Mouse (Mus musculus) gastrocnemius, postnatal 36 days (tissue): Measurements from ENCODE around the gene Ptk6. TPM values are rescaled to one million over a fixed set of nuclear protein-coding genes. Genes with fewer than 3 reads are reported as not detected.
A peak's percentile ranks its signal among the peaks of the same experiment; 100 is the strongest.

Source experiments
- DNase-seq, 2 experiments: peaks; one replicate each; pipeline ENCODE4 v3.0.0; 2022
- intact Hi-C: fragments of 180-260 bp; cut with DNase I; formaldehyde crosslinking; loops from one replicate; pipeline ENCODE4 v1.15.1; 2025
- total RNA-seq, 2 experiments: library from RNA; stranded (reverse); gene quantifications; 2 replicates each; pipeline ENCODE4 v1.2.3; 2021

Gene Ptk6
- total RNA-seq, 2 experiments from 2014 or later: not detected

DNA sequence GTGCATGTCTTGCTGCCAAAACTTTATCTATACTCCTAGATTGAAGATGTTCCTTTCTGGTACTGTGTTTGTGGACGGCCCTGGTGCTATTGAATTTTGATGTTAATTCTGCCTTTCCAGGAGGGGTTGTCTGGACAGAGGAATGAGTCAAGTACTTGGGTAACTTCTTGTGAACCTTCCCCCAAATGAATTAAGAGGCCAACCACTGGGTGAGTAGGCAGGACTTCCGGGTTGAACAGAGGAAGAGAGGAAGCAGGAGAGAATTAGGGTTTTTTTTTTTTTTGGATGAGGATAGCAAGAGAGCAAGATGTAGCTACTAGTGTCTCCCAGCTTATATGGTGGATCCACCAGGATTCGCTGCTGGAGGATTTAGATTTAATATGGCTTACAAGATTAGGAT is 24.6 kb downstream of the Ptk6 start:
- no peak for DNase-seq
- intact Hi-C loops: no loop called here

DNA sequence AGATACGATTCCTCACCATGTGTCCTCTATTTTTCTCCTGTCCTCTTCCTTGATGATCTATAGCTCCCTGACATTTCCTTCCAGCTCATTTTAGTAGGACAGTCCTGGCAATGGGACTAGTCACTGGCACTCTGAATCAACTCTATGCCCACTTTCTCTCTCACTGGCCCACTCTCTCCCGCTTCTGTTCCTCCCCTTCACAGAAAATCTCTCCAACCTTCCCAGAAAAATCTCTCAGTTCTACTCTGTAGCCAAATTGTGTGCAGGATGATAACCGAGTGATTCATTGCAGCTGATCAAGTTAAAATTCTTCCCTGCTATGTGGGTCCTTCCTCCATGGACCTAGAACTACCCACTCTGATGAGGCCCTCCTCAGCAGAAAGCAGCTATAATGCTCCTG is 27.9 kb downstream of the Ptk6 start:
- DNase-seq: no peak
- intact Hi-C loops: no loop called here

DNA sequence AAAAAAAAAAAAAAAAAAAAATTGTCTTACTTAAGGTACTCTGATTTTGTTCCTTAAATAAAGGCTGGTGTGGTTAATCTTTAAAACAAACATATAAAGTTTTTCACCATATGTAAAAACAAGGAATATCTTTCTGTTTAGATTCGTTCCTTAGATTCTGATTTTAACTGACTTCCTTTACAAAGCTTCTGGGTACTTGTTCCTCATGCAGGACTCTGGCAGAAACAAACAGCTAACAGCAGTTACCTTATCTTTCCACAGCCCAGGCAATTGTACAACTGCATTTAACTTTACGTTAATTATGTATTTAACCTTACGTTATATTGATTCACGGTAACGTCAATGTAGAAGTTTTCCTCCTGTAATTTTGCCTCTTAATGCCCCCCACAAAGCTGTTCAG is 36.1 kb downstream of the Ptk6 start:
- DNase-seq: no peak
- intact Hi-C loops: no loop called here

DNA sequence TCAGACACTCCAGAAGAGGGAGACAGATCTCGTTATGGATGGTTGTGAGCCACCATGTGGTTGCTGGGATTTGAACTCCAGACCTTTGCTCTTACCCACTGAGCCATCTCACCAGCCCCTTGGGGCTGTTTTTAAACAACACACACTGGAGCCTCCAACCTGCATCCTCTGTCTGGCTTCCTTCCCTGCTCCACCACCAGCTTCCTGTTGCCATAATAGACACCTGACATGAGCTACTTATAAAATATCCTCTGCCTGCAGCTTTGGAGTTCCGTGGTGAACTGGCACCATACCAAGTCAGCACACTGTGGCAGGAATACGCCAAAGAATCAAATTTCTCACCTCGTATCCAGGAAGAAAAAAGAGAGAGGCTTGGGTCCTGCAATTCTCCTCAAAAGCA is 41.8 kb downstream of the Ptk6 start:
- no peak for DNase-seq
- intact Hi-C loops: no loop called here

GRCm38 (mm10) chr2:181159771-181160170 is 42.8 kb downstream of the Ptk6 start:
- DNase-seq: no peak
- intact Hi-C loops: no loop called here

GRCm38 (mm10) chr2:181159091-181159514 is 43.5 kb downstream of the Ptk6 start:
- intact Hi-C loops: no loop called here
- peak in 1 of 2 experiments; percentile 55 for DNase-seq

DNA sequence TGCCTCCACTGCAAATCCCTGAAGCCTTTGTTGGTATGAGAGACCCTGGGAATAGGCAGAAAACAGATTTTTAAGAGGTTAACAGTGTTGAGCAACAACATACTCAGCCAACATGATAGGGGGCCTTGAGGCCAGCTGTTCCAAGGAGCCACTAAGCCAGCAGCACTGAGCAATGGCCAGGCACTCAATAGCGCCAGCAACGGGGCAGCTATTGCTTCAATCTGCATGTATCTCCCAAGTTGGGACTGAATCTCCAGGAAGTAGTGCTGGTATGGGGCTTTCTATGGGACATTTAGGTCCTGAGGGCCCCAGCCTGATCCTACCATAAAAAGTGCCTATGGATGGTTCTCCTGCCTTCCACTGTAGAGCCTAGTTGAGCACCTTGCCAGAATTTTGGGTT is 44.1 kb downstream of the Ptk6 start:
- intact Hi-C loops: no loop called here
- DNase-seq: no peak

GRCm38 (mm10) chr2:181157716-181158302 is 44.8 kb downstream of the Ptk6 start:
- intact Hi-C loops: no loop called here
- DNase-seq: no peak

- no peak for DNase-seq
- intact Hi-C loops: no loop called here
Observed at GRCm38 (mm10) chr2:181157180-181157579, 45.4 kb downstream of the Ptk6 start.

GRCm38 (mm10) chr2:181156248-181157121 is 46.1 kb downstream of the Ptk6 start, which contains the start of gene Eef1a2:
Gene Eef1a2 (minus strand): TSS chr2:181157014.
- peak in 1 of 2 experiments; percentile 31 for DNase-seq
- intact Hi-C loops: no loop called here

DNA sequence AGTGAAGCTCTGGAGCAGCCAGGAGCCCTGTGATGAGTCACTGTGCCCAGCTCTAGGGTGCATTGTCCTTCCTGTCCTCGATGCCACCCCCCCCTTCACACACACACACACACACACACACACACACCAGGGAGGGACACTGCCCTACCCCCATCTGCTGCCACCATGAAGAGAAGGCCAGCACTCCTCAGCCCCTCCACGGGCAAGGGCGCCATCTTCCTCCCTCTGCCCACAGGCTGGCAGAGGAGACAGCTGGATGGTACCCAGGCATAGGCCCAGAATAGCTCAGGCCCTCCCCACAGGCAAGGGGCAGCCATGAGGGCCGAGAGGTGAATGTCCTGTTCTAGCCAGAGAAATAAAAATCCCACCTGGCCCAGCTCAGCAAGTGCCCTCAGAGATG is 46.8 kb downstream of the Ptk6 start:
- intact Hi-C loops: no loop called here
- peak in 1 of 2 experiments; percentile 44 for DNase-seq

DNA sequence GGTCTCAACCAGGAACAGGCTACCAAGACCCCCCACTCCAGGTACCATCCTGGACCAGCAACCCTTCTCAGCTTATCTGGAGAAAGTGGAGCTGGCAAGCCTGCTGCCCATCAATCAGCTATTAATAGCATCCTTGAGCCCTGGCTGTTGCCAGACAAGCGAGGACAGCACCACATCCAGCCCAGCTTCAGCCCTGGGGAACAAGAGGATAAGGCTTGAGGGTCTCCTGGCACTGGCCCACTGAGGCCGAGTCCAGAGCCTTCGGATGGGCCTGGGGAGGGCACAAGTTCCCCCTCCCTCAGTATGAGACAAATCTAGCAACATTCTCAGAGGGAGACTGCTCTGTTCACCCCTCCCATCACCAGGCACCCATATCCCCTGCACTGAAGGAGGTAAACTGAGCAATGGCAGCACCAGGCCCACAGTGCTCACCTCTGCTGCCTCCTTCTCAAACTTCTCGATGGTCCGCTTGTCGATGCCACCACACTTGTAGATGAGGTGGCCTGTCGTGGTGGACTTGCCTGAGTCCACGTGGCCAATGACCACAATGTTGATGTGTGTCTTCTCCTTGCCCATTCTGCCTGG is 47.7 kb downstream of the Ptk6 start:
- peak in 1 of 2 experiments; percentile 29 for DNase-seq
- intact Hi-C loops: no loop called here

DNA sequence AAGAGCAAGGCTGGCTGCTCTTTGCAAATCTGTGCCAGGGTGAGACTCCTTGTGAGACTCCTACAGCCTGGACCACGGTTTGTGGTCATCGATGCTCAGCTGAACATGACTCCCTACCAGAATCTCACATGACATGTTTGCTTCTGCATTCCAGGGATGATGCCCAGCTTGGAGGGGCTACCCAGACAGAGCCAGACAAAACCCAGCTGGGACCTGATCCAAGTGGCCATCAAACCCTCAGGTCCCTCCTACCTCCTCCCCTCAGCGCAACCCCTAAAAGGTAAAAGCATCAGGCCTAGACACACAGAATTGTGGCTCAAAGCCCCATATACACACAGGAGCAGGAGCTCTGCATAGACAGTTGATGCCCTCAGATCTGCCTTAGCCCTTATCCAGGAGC is 48.2 kb downstream of the Ptk6 start:
- DNase-seq: no peak
- intact Hi-C loops: no loop called here

GRCm38 (mm10) chr2:181153837-181154236 is 48.8 kb downstream of the Ptk6 start:
- no peak for DNase-seq
- intact Hi-C loops: no loop called here

DNA sequence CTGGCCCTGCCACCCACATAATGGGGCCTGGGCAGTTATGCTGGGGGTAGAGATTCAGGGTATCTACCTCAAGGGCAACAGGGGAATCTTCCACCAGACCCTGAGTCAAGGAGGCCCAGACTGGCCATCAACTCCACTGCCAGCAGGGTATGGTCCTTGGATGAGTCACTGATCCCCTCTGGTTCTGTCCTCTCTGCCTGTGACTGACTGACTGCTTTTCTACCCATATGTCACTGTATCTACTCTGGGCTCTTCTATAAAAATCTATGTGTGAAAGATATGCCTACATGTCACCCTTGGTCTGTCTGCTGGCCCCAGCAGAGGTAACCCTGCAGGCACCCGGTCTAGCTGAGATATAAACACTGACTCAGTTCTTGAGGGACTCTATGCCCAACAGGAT is 49.5 kb downstream of the Ptk6 start:
- DNase-seq: no peak

DNA sequence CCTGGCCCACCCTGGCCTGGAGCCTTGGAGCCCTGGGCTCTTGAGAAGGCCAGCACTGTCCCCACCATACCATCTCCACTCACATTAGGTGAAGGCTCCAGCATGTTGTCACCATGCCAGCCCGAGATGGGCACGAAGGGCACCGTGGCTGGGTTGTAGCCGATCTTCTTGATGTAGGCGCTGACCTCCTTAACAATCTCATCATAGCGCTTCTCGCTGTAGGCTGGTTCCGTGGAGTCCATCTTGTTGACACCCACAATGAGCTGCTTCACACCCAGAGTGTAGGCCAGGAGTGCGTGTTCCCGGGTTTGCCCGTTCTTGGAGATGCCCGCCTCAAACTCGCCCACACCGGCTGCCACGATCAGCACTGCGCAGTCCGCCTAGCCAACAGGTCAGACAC is 49.9 kb downstream of the Ptk6 start:
- DNase-seq: no peak
- intact Hi-C loops: no loop called here

More for the DNA sequence above, 49.5 kb downstream of the Ptk6 start:
- intact Hi-C loops: no loop called here

- intact Hi-C loops: no loop called here
- no peak for DNase-seq
Observed at GRCm38 (mm10) chr2:181150281-181150680, 52.3 kb downstream of the Ptk6 start.

DNA sequence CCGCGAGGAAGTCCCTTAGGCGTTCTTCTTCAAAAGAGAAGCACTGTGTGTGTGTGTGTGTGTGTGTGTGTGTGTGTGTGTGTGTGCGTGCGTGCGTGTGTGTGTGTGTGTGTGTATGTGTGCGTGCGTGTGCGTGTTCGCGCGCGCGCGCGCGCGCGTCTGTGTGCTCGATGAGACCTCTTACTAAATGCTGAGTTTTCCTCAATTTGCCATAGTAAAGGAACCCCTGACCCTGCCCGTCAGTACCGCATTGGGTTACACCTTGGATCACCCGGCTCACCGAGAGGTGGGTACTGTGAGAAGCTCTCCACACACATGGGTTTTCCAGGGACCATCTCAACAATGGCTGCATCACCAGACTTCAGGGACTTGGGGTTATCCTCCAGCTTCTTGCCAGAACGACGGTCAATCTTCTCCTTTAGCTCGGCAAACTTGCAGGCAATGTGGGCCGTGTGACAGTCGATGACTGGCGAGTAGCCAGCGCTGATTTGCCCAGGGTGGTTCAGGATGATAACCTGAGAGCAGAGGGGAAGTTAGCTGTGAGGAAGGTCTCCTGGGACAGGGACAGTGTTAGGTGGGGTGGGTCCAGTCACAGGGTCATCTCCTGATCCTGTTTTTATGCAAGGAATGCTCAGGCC is 54.2 kb downstream of the Ptk6 start:
- DNase-seq: no peak
- intact Hi-C loops: no loop called here

DNA sequence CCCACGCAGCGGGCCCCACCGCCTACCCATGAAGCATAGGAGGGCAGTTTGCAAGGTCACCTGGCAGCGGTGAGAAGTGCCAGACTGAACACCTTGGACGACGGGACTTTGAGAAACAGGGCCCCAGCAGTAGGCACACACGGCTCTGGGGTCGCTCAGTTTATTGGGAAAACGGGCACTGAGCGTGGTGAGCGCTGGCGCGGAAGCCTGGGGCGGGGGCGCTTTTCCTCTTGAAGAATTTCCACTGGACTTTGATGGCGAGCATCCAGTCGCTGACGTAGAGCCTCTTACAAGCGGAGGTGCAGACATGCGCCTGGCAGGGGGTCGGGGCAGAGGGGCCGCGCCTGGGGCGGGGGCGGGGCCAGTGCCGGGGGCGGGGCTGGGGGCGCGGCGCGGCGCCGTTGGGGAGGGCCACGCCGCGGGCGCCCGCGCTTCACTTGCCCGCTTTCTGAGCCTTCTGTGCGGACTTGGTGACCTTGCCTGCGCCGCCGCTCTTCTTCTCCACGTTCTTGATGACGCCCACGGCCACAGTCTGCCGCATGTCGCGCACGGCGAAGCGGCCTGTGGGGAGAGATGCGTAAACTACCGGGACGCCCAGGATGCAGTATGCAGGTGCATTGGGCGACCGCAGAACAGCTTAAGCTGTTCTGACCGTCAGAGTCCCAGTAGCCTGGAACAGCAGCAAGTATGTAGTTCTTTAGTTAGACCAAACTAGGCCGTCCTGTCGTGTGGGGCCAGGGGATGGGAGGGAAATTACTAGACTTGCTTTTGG is 54.9 kb downstream of the Ptk6 start:
- intact Hi-C loops: no loop called here
- no peak for DNase-seq

DNA sequence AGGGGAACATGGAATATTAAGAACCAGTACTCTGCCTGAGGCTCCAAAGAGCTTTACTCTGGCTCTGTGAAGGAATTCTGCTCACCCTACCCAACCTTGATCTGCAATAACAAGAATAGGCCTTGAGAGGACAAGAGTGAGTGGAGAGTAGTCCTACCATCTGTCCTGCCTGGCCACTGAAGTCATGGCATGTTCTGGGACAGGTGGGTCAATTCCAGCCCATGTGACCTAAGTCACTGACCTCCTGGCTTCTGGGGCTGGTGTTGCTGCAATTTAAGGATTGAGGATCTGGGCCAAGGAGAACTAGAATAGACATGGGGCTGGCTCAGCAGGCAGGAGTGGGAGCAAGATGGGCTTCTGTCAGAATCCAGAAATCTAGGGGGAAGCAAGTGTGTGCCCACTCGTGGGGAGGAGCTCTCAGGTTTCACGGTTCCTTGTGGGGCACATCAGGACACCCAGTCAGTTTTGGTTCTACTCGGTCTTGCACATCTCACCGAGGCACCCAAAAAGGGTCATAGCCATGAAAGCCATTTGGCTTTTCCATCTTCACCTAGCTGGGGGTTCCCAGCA is 55.5 kb downstream of the Ptk6 start:
- intact Hi-C loops: no loop called here
- DNase-seq: peak in 1 of 2 experiments; percentile 39
